Mouse (Mus musculus) frontal cortex, postnatal 10 days (tissue): ENCODE results near the gene Phlpp1.
"Not testable (repeated sequence)": the region's sequence is repeated elsewhere in the genome, so short reads cannot be mapped to it uniquely, and the experiment has no call there.

Experiments
- DNase-seq, 2 experiments: peaks; one replicate each; pipeline ENCODE4 v3.0.0; 2022; ENCODE audit warnings: low spot score in 2 of 2, mixed read lengths in 1 of 2

The Phlpp1 gene

GRCm38 (mm10) chr1:106243371-106243770 lies 71.8 kb downstream of the Phlpp1 start:
- DNase-seq: no peak

- no peak for DNase-seq
These were observed 72.7 kb downstream of the Phlpp1 start for GRCm38 (mm10) chr1:106244245-106244644.

DNA sequence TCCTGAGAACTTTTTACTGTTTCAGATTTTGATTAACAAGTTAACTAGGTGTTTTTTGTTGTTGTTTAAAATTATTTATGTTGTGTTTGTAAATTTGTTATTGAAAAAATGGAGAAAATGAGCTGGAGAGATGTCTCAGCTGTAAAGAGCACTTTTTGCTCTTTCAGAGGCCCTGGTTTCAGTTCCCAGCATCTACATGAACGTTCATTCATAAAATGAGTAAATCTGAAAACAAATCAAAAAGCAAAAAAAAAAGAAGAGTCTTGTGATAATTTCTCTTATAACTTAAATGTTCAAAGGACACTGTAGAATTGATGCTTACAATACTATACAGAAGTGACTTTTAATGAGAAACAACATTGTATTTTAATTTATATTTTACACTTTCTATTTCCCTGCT lies 82.5 kb downstream of the Phlpp1 start:
- no peak for DNase-seq

DNA sequence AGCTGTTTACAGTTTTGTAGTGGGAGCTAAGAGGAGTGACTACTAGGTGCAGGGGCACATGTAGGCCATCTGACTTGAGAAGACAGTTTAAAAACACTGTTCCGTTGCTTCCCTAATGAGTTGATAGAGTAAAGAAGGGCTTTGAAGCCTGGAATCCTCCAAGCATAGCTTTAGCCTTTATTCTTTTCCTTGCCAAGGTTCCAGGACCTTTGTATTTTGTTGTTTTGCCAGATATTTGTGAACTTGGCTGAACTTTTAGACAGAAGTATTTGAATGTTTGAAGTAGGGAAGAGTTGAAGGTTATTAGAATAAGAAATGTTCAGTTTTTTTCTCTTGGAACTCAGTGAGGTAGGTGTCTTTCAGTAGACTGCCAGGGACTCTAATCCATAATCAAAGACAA lies 85.6 kb downstream of the Phlpp1 start:
- no peak for DNase-seq

DNA sequence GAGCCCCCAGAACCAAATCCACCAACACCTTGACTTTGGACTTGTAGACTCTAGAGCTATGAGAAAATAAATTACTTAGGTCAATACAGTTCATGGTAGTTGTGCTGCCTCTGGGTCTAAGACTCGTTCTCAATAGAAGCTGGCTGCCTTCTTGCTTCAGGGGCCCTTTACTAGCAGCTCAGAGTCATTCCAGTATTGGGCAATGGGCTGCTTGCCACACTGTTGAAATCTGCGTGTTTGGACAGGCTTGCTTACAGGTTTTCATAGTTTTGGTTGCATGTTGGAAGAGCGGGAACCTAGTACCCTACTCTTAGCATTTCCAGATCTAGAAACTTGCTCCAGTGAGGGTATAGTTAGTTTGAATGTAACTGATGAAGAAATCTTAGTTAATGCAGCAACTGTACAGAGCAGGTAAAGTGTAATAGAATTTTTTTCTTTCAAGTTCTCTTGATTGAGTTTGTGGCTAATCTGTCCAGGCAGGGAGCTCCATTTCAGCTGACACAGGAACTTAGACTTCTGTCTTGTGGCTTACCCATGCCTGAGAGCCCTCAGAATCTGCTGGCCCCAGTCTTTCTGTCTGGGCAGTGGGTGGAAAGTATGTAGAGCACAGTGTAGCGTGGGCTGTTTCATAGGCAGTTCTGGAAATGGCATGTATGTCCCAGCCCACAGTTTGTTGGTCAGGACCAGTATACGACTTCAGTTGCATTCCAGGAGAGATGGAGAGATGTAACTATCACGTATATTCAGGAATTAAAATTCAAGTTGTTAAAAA lies 96.7 kb downstream of the Phlpp1 start:
- DNase-seq: no peak

DNA sequence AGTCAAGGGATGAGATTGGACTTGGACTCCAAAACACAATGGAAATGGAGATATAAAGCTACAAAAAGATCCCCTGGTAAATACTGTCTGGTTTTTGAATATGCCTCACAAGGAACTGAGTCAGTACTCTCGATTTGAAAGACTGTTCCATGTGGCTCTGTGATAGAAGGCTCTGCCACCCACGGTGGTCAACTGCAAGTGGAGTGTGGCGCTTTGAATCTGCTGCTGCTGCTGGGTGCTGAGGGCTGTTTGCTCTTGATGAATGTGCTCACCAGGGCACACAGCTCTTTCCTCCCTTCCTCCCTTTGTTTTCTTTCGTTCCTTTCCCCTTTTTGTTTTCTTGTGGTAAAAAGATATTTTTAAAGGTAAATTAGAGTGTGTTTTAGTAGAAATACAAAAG lies 97.8 kb downstream of the Phlpp1 start:
- no peak for DNase-seq

DNA sequence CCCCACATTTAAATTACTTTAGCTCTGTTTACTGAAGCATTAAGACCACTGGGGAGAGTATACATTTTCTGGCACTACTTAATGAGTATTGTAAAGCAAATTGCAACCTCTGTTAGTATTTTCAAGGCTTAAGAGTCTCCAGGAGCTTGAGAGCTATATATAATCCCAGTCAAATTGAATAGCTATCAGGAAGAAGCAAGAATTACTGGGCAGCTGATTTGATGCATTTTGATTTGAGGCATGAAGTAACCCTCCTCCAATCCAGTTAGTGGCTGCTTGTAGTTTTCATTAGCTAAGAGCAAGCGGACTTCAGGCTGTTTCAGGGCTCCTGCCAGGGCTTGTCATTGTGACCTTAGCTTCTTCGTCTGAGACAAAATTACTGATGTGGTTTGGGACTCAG lies 101.4 kb downstream of the Phlpp1 start:
- DNase-seq: no peak

DNA sequence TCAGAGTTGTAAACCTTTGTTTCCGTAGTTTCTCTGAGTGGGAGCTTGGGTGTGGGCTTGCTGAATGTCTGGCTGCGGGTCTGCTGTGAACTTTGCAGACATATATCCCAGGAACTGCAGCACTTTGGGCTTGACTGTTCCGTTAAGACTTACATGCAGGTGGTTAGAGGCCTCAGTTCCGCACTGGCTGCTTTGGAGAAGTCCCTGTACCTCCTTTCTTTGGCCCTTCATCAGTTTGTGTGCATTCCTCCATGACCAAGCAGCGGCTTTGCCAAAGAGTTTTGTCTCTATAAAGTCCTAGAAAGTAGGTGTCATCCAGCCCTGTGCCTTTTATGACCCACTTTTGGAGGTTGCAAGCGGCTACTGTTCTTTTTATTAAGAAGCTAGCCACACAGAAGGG lies 102.2 kb downstream of the Phlpp1 start:
- no peak for DNase-seq

GRCm38 (mm10) chr1:106274561-106275001 lies 103.0 kb downstream of the Phlpp1 start:
- DNase-seq: no peak

- DNase-seq: no peak
These were observed 103.6 kb downstream of the Phlpp1 start for GRCm38 (mm10) chr1:106275142-106275541.

DNA sequence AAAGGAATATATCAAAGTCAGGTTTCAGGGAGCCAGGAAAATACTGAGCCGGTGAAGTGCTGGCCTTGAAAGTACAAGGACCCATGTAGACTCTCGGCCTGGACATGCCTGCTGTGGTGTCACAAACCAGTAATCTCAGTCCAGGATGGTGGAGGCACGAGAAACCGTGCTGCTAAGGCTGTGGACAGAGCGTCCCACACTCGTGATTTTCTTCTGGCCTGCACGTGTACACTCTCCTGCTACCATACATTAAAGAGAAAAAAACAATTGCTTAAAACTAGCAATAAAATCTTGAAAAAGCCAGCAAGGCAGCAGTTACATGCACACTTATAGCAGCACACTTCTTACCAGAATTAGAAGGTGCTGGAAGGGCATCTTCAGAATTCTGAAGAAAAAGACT lies 104.2 kb downstream of the Phlpp1 start:
- no peak for DNase-seq

DNA sequence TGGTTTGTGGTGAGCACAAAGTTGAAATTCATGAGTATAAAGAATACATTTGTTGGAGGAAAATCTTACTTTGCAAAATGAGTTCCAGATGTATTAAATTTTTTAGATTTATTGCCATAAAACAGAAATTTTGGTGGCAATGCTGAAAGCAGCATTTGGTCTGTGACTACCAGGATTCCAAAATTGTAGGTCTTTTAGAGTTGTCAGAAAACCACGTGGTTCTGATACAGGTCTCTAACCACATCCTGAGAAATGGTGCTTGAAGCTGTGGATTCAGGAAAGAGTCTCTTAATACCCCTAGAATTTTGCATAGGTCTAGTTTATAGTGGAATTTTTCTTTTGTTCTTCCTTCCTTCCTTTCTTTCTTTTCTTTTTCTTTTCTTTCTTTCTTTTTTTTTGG lies 105.3 kb downstream of the Phlpp1 start:
- no peak for DNase-seq

DNA sequence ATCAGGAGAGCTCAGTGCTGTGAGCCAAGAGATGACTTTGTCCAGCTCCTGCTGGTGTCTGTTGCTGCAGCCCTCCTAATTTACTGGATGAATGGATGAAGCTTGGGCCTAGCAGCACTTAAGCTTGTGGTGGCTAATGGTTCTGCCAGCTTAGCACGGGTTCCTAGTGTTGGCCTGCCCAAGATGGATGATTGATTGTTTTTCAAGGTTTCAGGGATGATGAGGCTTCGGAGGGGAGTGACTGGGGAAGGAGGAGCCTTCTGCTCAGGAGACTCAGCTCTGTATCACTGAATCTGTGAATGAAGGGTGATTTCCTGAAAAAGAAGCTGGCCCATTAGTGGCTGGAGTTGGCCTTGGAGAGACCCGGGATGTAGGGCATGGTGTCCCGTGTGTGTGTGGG lies 105.7 kb downstream of the Phlpp1 start:
- DNase-seq: no peak

DNA sequence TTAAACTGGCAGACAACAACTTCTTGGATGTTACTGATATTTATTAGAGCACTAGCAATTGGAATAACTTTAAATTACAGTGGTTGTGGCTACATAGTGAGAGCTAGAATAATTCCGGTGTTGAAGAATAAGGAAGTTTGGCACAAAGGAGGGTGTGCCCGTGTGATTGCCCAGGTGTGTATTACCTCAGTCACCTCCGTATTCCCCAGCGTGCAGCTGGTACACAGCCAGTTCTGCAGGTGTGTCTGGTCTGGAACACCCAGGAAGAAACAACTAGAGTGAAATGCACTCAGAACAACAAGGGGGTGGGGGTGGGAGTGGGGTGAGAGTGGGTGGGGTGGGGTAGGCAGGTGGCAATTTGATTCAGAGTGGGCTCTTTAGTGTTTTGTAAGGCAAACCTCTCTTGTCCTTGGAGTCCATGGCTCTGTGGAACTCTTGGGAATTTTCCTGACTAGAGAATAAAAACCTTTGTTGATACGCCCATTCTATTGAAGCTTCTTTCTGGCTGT lies 107.1 kb downstream of the Phlpp1 start:
- DNase-seq: no peak

- no peak for DNase-seq
These were observed 108.0 kb downstream of the Phlpp1 start for GRCm38 (mm10) chr1:106279404-106280123.

GRCm38 (mm10) chr1:106280171-106280913 lies 108.8 kb downstream of the Phlpp1 start:
- no peak for DNase-seq

DNA sequence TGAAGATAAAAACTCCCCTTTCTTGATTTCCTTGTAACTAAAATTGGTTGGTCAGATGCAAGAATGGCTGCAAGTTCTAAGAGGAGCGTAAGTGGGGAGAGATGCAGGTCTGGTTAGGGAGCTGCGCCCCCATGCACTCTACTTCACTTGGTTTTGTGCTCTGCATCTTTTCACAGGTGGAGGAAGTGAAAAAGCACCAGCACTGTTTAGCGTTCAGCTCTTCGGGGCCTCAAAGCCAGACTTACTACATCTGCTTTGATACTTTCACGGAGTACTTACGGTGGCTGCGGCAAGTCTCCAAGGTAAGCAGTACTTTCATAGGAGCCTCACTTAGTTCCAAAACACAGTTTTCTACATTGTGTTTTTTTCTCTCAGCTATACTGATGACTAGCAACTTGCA lies 115.3 kb downstream of the Phlpp1 start:
- DNase-seq: no peak

DNA sequence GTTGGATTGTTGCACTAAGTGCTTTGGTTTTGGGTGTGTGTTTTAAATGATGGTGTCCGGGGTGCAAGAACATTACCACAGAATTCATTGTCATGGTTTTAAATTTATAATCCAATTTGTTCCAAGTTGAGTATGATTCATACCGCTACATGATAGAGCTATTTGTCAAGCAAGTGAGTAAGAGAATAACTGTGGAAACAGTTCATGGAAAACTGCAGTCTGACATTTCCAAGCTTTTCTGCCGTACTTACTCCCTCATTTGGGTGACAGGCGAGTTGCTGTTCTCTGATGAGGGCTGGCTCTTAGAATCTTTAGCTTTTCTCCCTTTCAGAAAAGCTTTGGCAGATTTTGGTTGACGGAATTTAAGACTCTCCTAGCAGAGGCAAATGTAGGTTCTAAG lies 117.5 kb downstream of the Phlpp1 start:
- DNase-seq: no peak

DNA sequence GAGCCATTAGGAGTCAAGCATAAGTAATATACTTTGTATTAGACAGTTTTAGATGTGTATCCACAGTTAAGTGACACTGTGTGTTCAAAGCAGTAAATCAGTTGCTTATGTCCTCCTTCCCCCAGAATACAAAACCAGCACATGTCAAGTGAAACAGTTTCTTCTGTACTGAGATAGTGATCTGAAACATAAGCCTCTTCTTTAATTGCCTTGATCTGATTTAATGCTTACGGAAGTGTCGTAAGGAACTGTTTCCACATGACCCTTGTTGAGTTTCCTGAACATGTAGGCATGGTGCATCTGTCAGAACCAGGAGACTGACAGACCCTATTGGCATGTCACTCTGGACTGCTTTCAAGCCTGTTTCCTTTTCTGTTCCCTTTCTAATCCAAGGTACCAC lies 118.0 kb downstream of the Phlpp1 start:
- DNase-seq: no peak

DNA sequence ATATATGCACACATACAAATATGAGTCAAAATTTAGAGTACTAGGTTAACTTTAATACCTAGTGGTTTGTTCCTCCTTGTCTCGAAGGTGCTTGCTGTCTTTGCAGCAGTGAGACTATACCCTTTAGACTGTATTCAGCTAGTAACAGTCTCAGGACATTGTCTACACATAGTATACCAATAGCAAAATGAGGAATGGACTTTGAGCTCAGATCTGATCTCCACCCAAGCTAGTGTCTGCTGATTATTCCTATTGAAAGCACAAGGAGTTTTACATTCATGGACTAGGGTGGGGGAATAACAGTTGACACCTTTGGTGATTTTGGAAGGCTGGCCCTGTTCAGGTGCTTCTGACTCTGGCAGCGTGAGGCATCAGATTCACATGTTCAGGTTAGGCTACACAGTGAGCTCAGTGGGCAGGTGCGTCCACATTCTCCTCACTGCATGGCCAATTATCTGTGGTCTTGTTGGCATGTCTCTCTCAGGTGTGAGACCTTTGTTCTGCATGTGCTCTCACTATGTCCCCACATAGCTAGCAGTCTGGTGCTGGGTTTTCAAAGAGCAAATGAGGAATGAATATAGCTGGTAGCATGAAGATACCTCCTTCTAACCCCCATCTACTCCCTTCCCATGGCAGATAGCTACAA lies 138.0 kb downstream of the Phlpp1 start:
- DNase-seq: no peak

DNA sequence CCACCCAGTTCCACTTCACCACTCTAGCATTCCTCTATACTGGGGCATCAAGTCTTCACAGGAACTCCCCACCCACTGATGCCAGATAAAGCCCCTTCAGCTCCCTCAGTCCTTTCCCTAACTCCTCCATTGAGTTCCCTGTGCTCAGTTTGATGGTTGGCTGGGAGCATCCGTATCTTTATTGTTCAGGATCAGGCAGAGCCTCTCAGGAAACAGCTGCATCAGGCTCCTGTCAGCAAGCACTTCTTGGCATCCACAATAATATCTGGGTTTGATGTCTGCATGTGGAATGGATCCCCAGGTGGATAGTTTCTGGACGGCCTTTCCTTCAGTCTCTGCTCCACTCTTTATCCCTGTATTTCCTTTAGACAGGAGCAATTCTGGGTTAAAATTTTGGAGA lies 138.7 kb downstream of the Phlpp1 start:
- DNase-seq: no peak

DNA sequence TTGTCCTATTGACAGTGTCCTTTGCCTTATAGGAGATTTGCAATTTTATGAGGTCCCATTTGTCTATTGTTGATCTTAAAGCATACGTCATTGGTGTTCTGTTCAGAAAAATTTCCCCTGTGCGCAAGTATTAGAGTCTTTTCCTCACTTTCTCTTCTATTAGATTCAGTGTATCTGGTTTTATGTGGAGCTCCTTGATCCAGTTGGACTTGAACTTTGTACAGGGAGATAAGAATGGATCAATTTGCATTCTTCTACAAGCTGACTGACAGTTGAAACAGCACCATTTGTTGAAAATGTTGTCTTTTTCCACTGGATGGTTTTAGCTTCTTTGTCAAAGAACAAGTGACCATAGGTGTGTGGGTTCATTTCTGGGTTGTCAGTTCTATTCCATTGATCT lies 140.3 kb downstream of the Phlpp1 start:
- DNase-seq: not testable (repeated sequence)
